ENCODE assay signal across 19 mouse cellular contexts in the genomic region with DNA sequence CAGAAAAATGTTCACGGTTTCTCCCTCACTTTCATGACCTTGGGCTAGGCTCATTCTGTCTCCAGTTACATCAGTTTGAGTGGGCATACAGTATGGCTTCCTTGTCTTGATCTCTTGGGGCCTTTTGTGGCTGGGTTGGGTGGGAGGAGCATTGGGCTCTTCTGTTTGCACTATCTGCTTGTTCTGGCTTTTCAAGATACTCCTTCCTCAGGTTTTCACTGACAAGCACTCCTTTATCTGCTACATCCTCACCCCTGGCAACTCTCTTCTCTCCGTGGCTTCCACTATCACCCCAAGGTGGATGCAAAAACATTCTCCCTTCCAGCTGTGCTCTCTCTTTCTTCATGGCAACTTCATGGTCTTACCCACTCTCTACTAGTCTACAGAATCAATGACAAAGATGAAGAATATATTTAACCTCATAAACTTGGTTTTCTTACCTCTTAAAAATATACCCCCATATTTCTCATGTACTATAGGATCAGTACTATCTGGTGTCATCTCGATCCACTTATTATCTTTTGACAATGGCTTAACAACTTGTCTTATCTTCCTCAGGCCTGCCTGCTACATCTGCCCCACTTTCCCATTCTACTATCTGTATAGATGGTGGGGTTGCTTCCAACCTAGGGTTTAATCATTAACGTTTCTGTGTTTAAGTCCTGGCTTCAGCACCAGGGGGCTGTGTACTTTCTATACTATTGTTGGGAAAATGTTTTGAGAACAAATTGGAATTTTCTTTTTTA. TPM values are rescaled to one million over a fixed set of nuclear protein-coding genes. Genes with fewer than 3 reads are reported as not detected.
DNase-seq lines count a peak whose midpoint lies in the region; ATAC-seq and TF ChIP-seq lines count a peak whose summit lies in the region.
"Had no signal": no experiment of that assay in that cellular context is flagged by ENCODE, and none has a peak within 500 bp of the region (broad histone marks: within the 10 kb centered on the region; RNA-seq: fewer than 3 reads in every experiment).

No protein-coding gene starts in this region.

- peak; percentile 60 for ATAC-seq in G1E (ENCODE audit: extremely low read depth, insufficient number of reproducible peaks, low FRiP score, poor library complexity, severe bottlenecking)
- peak; percentile 89 for ATAC-seq in liver, embryonic 11.5 days (replicated peaks; ENCODE audit: low FRiP score)
- ATAC-seq in liver, postnatal 0 days, result peak; percentile 49
- ATAC-seq: forebrain, embryonic 16.5 days had no signal

- DNase-seq in G1E (ENCODE audit: low spot score) (peak; percentile 34), NIH3T3 (ENCODE audit: low read depth) (peak; percentile 35)
- no peak for DNase-seq in liver, embryonic 11.5 days (ENCODE audit: low spot score)
- DNase-seq in liver, postnatal 0 days, result no peak
- DNase-seq in left cerebral cortex, postnatal 14 days (ENCODE audit: low spot score in 2 of 2), result no peak
- DNase-seq in urinary bladder, postnatal 36 days (ENCODE audit: low spot score in 2 of 2), result no peak
- DNase-seq in cerebellum, postnatal 36 days, result no peak
- DNase-seq: adrenal gland, adult 2 months; cerebellum, adult 11-12 months; cerebellum, postnatal 10 days; gastrocnemius, postnatal 25 days; heart, postnatal 36 days; kidney, adult 18-20 months; lung, postnatal 4 days; right cerebral cortex, adult 18-20 months had no signal

- peak; percentile 43; the same call in 1 of the 2 replicates for TF ChIP-seq EP300 in liver, postnatal 0 days (IDR thresholded peaks at IDR 0.05; ENCODE audit: low read depth)

- peaks cover 71% of the 10 kb centered on the region for H3K4me1 ChIP-seq in G1E (ENCODE audit: insufficient read depth, low read depth, low read length)
- peaks cover 11% of the 10 kb centered on the region for H3K4me1 ChIP-seq in liver, embryonic 11.5 days (replicated peaks; ENCODE audit: control insufficient read depth, insufficient read depth, low read length)
- H3K4me1 ChIP-seq in liver, postnatal 0 days (ENCODE audit: insufficient read depth), result peaks cover 23% of the 10 kb centered on the region
- H3K4me1 ChIP-seq: hindbrain, embryonic 13.5 days; midbrain, embryonic 10.5 days had no signal

- no peak overlapping the region for H3K4me2 ChIP-seq in liver, embryonic 11.5 days
- no peak overlapping the region for H3K4me2 ChIP-seq in liver, postnatal 0 days (ENCODE audit: low read depth, low read length)
- H3K4me2 ChIP-seq: hindbrain, embryonic 13.5 days had no signal

- TF ChIP-seq CTCF in G1E (IDR thresholded peaks at IDR 0.05; ENCODE audit: low read depth, low read length), result no peak
- TF ChIP-seq CTCF in liver, postnatal 0 days (IDR thresholded peaks at IDR 0.05; ENCODE audit: low read depth), result no peak

- H3K27me3 ChIP-seq in G1E (ENCODE audit: insufficient read depth, low read length), result no peaks in the 10 kb centered on the region
- no peaks in the 10 kb centered on the region for H3K27me3 ChIP-seq in liver, embryonic 11.5 days (replicated peaks; ENCODE audit: control insufficient read depth, insufficient read depth, low read length)
- H3K27me3 ChIP-seq in liver, postnatal 0 days (ENCODE audit: insufficient read depth, low read length), result no peaks in the 10 kb centered on the region
- H3K27me3 ChIP-seq: hindbrain, embryonic 13.5 days had no signal

- intact Hi-C loops in left cerebral cortex, postnatal 14 days (cut with DNase I), result no loop called here

- H3K36me3 ChIP-seq in G1E (replicated peaks), result no peaks in the 10 kb centered on the region
- H3K36me3 ChIP-seq in liver, embryonic 11.5 days (ENCODE audit: control insufficient read depth, insufficient read depth, low read length), result no peaks in the 10 kb centered on the region
- H3K36me3 ChIP-seq in liver, postnatal 0 days (replicated peaks; ENCODE audit: insufficient read depth, low read length), result peaks cover 2% of the 10 kb centered on the region; the same call in 1 of the 2 replicates
- H3K36me3 ChIP-seq: hindbrain, embryonic 13.5 days; midbrain, embryonic 10.5 days had no signal

- H3K9ac ChIP-seq in liver, embryonic 11.5 days (ENCODE audit: low read depth, low read length), result no peak overlapping the region
- no peak overlapping the region for H3K9ac ChIP-seq in liver, postnatal 0 days (replicated peaks)
- H3K9ac ChIP-seq: hindbrain, embryonic 13.5 days had no signal

- no peak overlapping the region; the same call in 1 of the 2 replicates for H3K4me3 ChIP-seq in G1E (ENCODE audit: low read depth, low read length)
- H3K4me3 ChIP-seq in liver, embryonic 11.5 days (ENCODE audit: low read depth, low read length), result no peak overlapping the region
- H3K4me3 ChIP-seq in liver, postnatal 0 days (ENCODE audit: low read depth, low read length), result no peak overlapping the region
- H3K4me3 ChIP-seq: hindbrain, embryonic 13.5 days; midbrain, embryonic 10.5 days had no signal

- no peak overlapping the region; the same call in 1 of the 2 replicates for H3K27ac ChIP-seq in liver, embryonic 11.5 days (ENCODE audit: low read depth, low read length)
- no peak overlapping the region for H3K27ac ChIP-seq in liver, postnatal 0 days (ENCODE audit: low read depth)
- H3K27ac ChIP-seq: hindbrain, embryonic 13.5 days; midbrain, embryonic 10.5 days; stomach, postnatal 0 days had no signal

- WGBS in liver, embryonic 11.5 days, result 64% methylated on average over 4 of the region's 4 CpGs
- 48% methylated on average over 4 of the region's 4 CpGs for WGBS in liver, postnatal 0 days (ENCODE audit: insufficient replicate concordance)

- no peaks in the 10 kb centered on the region for H3K9me3 ChIP-seq in G1E (replicated peaks)
- H3K9me3 ChIP-seq in liver, embryonic 11.5 days (ENCODE audit: control insufficient read depth, low read length), result no peaks in the 10 kb centered on the region
- no peaks in the 10 kb centered on the region for H3K9me3 ChIP-seq in liver, postnatal 0 days (ENCODE audit: low read length)
- H3K9me3 ChIP-seq: hindbrain, embryonic 13.5 days; midbrain, embryonic 10.5 days had no signal

RNA-seq across cellular contexts. Expression of gene Il1rl2, which starts 27.9 kb away (rescaled TPM):
- 0.83 and 1.2 TPM in 2 replicates for total RNA-seq in G1E (2014; fragmentation: Nextera tagmentation)
- 0.12 and 0.33 TPM in 2 replicates for total RNA-seq in G1E (2017)
- 0.02 TPM in 1 of 2 replicates, not detected in the other for polyA plus RNA-seq in G1E (2012)
- polyA plus RNA-seq in liver, embryonic 11.5 days (2014; fragmentation: Nextera tagmentation; extraction: Ambion mirVana), result 1.7 TPM in 2 replicates
- 0.90 and 1.1 TPM in 2 replicates for polyA plus RNA-seq in liver, postnatal 0 days (2015; fragmentation: Nextera tagmentation; extraction: Ambion mirVana)
- 1 to 10 TPM in 1 of 2 experiments, under 1 TPM in 1; 0.77 to 1.3 TPM for total RNA-seq in left cerebral cortex, postnatal 14 days (2021)

Comparison
In these comparisons a context has a peak if more than half of its experiments do, and no peak if none do; other contexts are left out.
1. DNase-seq: peak in G1E (single experiment) and NIH3T3 (single experiment); none in liver, embryonic 11.5 days (single experiment), liver, postnatal 0 days (single experiment), left cerebral cortex, postnatal 14 days (0 of 2), urinary bladder, postnatal 36 days (0 of 2) and cerebellum, postnatal 36 days (0 of 2).
2. Peak in every context shown above with its lines, with median percentiles within 50 percentile points of each other: ATAC-seq.